Mouse (Mus musculus) embryonic fibroblast, embryonic 13.5 days (primary cell): Measurements from ENCODE around the gene Fbxo9. TPM values are rescaled to one million over a fixed set of nuclear protein-coding genes. Genes with fewer than 3 reads are reported as not detected.

ENCODE experiments used
- H3K27ac ChIP-seq: 2 replicates; pipeline ENCODE4 v1.5.1; 2012; ENCODE audit warnings: low read length, control low read depth, inconsistent platforms; ENCODE audit not compliant: insufficient read depth
- H3K4me1 ChIP-seq: 2 replicates; pipeline ENCODE4 v1.6.1; 2011; ENCODE audit warnings: low read length; ENCODE audit not compliant: control insufficient read depth, insufficient read depth
- H3K4me3 ChIP-seq: 2 replicates; pipeline ENCODE4 v1.5.1; 2011; ENCODE audit warnings: mild to moderate bottlenecking, control low read depth, low read length; ENCODE audit not compliant: insufficient read depth
- CTCF ChIP-seq: IDR thresholded peaks from 2 replicates; pipeline ENCODE4 v1.5.1; 2011; ENCODE audit warnings: mild to moderate bottlenecking, control low read depth, low read length, moderate library complexity, borderline replicate concordance; ENCODE audit not compliant: insufficient read depth
- POLR2A ChIP-seq: IDR thresholded peaks from 2 replicates; pipeline ENCODE4 v1.6.1; 2011; ENCODE audit warnings: low read depth, mild to moderate bottlenecking, control low read depth, low read length, moderate library complexity
- polyA plus RNA-seq: library from polyadenylated mRNA; stranded (reverse); fragments of >200 nt; gene quantifications from 2 replicates; pipeline ENCODE4 v1.2.4, GENCODE M21; 2011; ENCODE audit warnings: low read depth; ENCODE audit not compliant: missing spikeins, insufficient read length

The Fbxo9 gene
- polyA plus RNA-seq, 1 experiment: 22.2 TPM

GRCm38 (mm10) chr9:78096376-78096775 is 12.5 kb downstream of the Fbxo9 start:
- Histone ChIP-seq H3K27ac (no peak overlapping the region), H3K4me1 (peaks cover 4% of the 10 kb centered on the region; the same call in 1 of the 2 replicates), H3K4me3 (no peak overlapping the region)
- TF ChIP-seq POLR2A (no peak), CTCF (no peak)

DNA sequence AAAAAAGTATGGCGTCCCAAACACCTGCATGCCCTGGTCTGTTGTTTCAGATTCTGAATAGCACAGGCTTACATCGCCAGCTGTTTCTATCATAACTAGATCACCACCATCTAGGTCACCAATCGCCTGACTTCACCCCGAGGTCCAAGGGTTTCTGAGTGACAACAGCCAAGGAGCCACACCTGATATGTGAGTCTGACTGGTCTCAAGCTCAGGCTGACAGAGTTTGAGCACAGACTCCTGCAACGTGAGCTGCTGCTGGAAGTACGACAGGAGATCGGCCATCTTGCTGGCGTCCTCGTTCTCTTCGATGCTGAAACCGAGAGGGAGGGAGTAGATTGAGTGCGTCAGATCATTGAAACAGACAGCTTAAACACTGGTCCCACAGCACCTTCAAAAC is 13.2 kb downstream of the Fbxo9 start:
- no peak for TF ChIP-seq CTCF
- no peak for TF ChIP-seq POLR2A
- Histone ChIP-seq H3K27ac (no peak overlapping the region), H3K4me3 (no peak overlapping the region), H3K4me1 (no peaks in the 10 kb centered on the region)

- no peaks in the 10 kb centered on the region for H3K4me1 ChIP-seq
- H3K4me3 ChIP-seq: no peak overlapping the region
- TF ChIP-seq CTCF: no peak
- no peak for TF ChIP-seq POLR2A
- H3K27ac ChIP-seq: no peak overlapping the region
These were observed 18.3 kb downstream of the Fbxo9 start for GRCm38 (mm10) chr9:78090596-78090995.

- no peak overlapping the region for H3K4me3 ChIP-seq
- no peaks in the 10 kb centered on the region for H3K4me1 ChIP-seq
- no peak for TF ChIP-seq CTCF
- no peak overlapping the region for H3K27ac ChIP-seq
These were observed 19.0 kb downstream of the Fbxo9 start for GRCm38 (mm10) chr9:78089906-78090305.

- H3K4me1 ChIP-seq: no peaks in the 10 kb centered on the region
- H3K27ac ChIP-seq: no peak overlapping the region
- no peak overlapping the region for H3K4me3 ChIP-seq
- TF ChIP-seq POLR2A (no peak), CTCF (no peak)
These were observed 19.9 kb downstream of the Fbxo9 start for GRCm38 (mm10) chr9:78088971-78089370.

DNA sequence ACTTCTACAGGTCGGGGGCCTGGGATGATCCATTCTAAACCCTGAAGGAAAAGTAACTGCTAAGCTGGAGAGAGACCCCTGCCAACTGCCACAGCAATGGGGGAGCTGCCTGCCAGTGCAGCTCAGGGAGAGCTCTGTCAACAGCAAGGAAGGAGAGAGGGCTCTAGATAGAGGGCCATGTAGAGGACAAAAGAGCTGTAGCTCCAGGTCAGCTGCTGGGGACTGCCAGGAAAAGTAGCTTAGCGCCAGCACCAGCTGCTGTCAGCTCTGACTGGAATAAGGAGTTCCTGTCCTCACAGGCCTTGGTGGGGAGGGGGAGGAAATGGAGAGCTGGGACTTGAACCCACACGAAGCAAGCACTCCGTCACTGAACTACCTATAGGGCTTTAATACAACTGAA is 20.3 kb downstream of the Fbxo9 start:
- no peak overlapping the region for H3K27ac ChIP-seq
- no peak overlapping the region for H3K4me3 ChIP-seq
- H3K4me1 ChIP-seq: no peaks in the 10 kb centered on the region
- no peak for TF ChIP-seq CTCF
- no peak for TF ChIP-seq POLR2A

DNA sequence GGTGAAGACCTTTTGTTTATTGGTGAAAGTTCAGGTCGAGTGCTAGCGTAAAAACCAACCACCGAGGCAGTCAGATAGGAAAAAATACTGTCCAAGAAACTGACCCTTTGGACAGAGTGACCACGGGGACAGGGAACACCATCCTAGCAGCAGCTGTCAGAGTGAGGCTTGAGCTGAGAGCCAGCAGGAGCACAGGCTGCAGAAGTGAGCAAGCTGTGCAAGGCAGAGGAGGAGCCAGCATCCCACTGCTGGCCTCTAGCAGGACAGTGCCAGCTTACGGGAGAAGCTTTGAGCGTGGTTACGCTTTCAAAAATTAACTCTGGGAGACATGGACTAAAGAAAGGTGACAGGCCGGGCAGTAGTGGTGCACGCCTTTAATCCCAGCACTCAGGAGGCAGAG is 21.1 kb downstream of the Fbxo9 start:
- no peak overlapping the region for H3K27ac ChIP-seq
- no peak overlapping the region for H3K4me3 ChIP-seq
- H3K4me1 ChIP-seq: no peaks in the 10 kb centered on the region
- TF ChIP-seq CTCF: no peak
- no peak for TF ChIP-seq POLR2A

DNA sequence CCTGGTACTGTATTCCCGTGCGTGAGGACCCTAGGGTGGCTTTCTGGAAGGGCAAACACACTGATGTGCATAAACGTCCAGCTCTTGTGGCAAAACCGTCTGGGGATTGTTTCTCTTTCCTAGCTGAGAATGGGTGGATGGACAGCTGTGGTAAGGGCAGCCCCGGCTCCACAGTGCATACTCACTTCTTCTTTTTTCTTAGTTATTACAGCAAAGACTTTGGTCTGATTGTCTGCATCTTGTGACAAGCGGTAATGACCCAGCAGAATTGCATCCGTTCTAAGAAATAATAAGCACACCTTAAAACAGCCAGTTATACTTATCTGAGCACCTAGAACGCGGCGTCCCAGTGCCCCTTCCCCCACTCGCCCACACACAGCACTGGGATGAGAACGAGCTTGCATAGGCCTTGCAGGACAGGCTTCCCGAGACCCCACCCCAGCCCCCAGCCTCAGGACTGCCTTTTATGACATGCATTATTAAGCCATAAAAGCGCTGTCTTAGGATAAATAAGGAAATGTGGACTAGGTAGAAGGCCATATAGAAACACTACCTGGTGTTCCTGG is 23.1 kb downstream of the Fbxo9 start:
- no peak overlapping the region for H3K4me3 ChIP-seq
- H3K4me1 ChIP-seq: no peaks in the 10 kb centered on the region
- H3K27ac ChIP-seq: no peak overlapping the region
- TF ChIP-seq CTCF (no peak), POLR2A (no peak)

- Histone ChIP-seq H3K27ac (no peak overlapping the region), H3K4me3 (no peak overlapping the region), H3K4me1 (no peaks in the 10 kb centered on the region)
- TF ChIP-seq POLR2A (no peak), CTCF (no peak)
These were observed 24.5 kb downstream of the Fbxo9 start for GRCm38 (mm10) chr9:78084341-78084740.

DNA sequence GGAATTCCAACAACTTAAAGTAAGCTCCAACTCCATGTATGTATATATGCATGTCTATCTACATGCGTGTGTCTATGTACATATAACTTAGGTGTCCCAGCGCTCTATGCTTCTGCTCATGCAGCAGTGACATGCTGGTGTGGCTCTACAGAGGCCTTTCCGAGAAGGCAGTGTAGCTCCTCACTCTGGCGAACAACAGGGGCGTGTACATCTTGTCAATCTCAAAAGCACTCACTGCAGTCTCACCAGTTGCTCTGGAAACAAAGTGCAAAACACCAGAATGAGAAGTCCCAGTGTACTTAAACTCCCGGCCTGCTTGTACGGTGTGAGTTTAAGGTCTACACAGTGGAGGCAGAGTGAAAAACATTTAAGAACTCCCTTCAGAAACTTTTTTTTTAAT is 27.0 kb downstream of the Fbxo9 start:
- Histone ChIP-seq H3K4me1 (no peaks in the 10 kb centered on the region), H3K27ac (no peak overlapping the region)
- TF ChIP-seq POLR2A (no peak), CTCF (no peak)

GRCm38 (mm10) chr9:78078240-78078639 is 30.6 kb downstream of the Fbxo9 start:
- no peaks in the 10 kb centered on the region for H3K4me1 ChIP-seq
- H3K27ac ChIP-seq: no peak overlapping the region
- TF ChIP-seq CTCF: no peak
- TF ChIP-seq POLR2A: no peak
- no peak overlapping the region for H3K4me3 ChIP-seq

More for the DNA sequence above, 27.0 kb downstream of the Fbxo9 start:
- no peak overlapping the region for H3K4me3 ChIP-seq
